Mouse (Mus musculus): ENCODE measurements around the gene Cdc42bpg. TPM values are rescaled to one million over a fixed set of nuclear protein-coding genes. Genes with fewer than 3 reads are reported as not detected.

Cdc42bpg gene
- polyA plus RNA-seq, 1 experiment from 2014 or later = 1.6 TPM

DNA sequence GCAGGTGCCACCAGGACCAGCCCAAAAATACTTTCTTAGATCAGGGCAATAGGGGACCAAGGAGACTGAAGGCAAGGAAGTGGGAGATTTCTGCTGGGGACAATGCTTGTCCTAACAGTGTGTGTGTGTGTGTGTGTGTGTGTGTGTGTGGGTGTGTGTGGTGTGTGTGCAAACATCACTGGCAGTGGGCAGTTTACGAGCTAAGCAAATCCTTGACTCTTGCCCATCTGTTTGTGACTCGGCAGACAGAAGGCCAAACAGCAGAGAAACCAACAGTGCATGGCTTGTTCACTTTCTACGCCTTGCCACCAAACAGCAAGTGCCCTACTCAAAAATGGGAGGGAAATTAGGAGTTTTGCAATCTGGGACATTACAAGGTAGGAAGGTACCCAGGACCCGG, 32.7 kb upstream of the Cdc42bpg start:
- Histone ChIP-seq H3K4me1 (ENCODE audit: control insufficient read depth, insufficient read depth, low read length) (peaks cover 12% of the 10 kb centered on the region), H3K27me3 (replicated peaks; ENCODE audit: control insufficient read depth, insufficient read depth, low read length) (no peaks in the 10 kb centered on the region), H3K36me3 (ENCODE audit: control insufficient read depth, insufficient read depth, low read length) (no peaks in the 10 kb centered on the region), H3K4me3 (ENCODE audit: low read depth, low read length) (no peak overlapping the region), H3K9ac (ENCODE audit: low read depth, low read length) (no peak overlapping the region), H3K9me3 (ENCODE audit: control insufficient read depth, low read length) (no peaks in the 10 kb centered on the region), H3K4me2 (ENCODE audit: low read depth, low read length) (no peak overlapping the region), H3K27ac (replicated peaks; ENCODE audit: low read depth, low read length) (no peak overlapping the region)
- no peak for DNase-seq (ENCODE audit: low spot score)
- ATAC-seq (ENCODE audit: low read depth) = no peak
- 82% methylated on average over 4 of the region's 4 CpGs for WGBS

DNA sequence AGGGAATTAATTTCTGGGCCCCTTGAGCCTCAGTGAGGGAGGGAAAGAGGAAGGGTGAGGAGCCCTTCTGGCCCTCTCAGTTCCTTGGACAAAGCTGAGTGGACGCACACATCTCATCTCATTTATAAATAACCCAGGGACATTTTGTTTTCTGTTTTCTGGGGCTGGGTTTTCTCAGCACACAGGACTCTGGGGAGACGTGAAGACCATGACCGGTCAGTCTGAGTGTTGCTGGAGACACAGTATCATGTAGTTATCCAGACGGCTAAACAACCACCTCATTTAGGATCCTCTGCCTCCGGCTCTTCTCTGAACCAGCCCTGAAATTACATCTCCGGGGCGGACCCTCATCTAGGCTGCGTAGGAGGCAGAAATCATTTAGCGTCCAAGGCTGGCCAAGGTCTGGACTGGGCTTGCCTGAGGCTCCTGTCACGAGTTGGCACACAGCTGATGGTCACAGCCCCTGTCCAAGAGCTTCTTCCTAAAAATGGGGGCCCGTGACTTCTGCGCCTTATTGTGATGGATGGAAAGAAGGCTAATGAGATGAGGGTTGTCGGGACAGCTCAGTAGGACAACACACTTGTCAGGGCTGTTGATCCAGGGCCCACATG, 32.2 kb upstream of the Cdc42bpg start:
- peaks cover 17% of the 10 kb centered on the region for H3K4me1 ChIP-seq (ENCODE audit: control insufficient read depth, insufficient read depth, low read length)
- DNase-seq (ENCODE audit: low spot score) (no peak), ATAC-seq (ENCODE audit: low read depth) (no peak)
- WGBS = 92% methylated on average over 13 of the region's 13 CpGs
- H3K9ac ChIP-seq (ENCODE audit: low read depth, low read length) = no peak overlapping the region
- H3K36me3 ChIP-seq (ENCODE audit: control insufficient read depth, insufficient read depth, low read length) = no peaks in the 10 kb centered on the region
- H3K27me3 ChIP-seq (replicated peaks; ENCODE audit: control insufficient read depth, insufficient read depth, low read length) = no peaks in the 10 kb centered on the region
- no peaks in the 10 kb centered on the region for H3K9me3 ChIP-seq (ENCODE audit: control insufficient read depth, low read length)
- H3K4me2 ChIP-seq (ENCODE audit: low read depth, low read length) = no peak overlapping the region
- H3K27ac ChIP-seq (replicated peaks; ENCODE audit: low read depth, low read length) = no peak overlapping the region
- no peak overlapping the region for H3K4me3 ChIP-seq (ENCODE audit: low read depth, low read length)

DNA sequence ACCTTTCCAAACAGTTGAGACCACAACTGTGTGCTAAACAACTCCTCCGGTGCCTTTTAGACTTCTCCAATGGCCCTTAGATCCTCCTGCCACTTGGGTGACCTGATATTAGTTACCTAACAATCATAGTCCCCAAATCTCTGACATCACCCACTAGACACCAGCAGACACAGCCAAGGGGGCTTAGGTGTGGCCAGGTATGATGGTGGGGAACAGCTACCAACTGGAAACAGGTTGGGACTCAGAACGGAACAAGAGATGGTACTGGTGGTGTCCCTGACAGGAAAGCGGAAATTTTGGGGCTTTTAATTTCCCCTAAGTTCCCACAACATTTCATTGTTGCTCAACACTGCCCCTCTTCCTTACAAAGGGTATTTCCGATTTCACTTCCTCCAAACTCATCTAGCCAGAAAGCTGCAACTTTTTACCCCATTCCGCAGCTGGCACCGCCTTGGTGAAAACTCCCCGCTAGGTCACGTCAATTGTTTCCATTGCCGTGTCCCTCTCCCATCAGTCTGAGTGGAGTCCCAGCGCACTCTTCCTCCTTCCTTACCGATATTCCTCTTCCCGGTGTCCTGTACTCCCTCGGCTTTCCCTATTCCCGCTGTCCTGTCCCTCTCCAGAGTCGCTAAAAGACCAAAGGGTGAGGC, 30.4 kb upstream of the Cdc42bpg start:
- WGBS = 7% methylated on average over 15 of the region's 15 CpGs
- ATAC-seq (ENCODE audit: low read depth) = no peak; the same call in 1 of the 2 replicates
- peak overlapping the region; percentile 96 for H3K4me2 ChIP-seq (ENCODE audit: low read depth, low read length)
- peaks cover 27% of the 10 kb centered on the region for H3K4me1 ChIP-seq (ENCODE audit: control insufficient read depth, insufficient read depth, low read length)
- peak overlapping the region; percentile 70 for H3K9ac ChIP-seq (ENCODE audit: low read depth, low read length)
- no peaks in the 10 kb centered on the region for H3K27me3 ChIP-seq (replicated peaks; ENCODE audit: control insufficient read depth, insufficient read depth, low read length)
- H3K4me3 ChIP-seq (ENCODE audit: low read depth, low read length) = peak overlapping the region; percentile 92
- H3K27ac ChIP-seq (replicated peaks; ENCODE audit: low read depth, low read length) = peak overlapping the region; percentile 90
- DNase-seq (ENCODE audit: low spot score) = peak; percentile 53
- H3K36me3 ChIP-seq (ENCODE audit: control insufficient read depth, insufficient read depth, low read length) = peaks cover 12% of the 10 kb centered on the region
- no peaks in the 10 kb centered on the region for H3K9me3 ChIP-seq (ENCODE audit: control insufficient read depth, low read length)

DNA sequence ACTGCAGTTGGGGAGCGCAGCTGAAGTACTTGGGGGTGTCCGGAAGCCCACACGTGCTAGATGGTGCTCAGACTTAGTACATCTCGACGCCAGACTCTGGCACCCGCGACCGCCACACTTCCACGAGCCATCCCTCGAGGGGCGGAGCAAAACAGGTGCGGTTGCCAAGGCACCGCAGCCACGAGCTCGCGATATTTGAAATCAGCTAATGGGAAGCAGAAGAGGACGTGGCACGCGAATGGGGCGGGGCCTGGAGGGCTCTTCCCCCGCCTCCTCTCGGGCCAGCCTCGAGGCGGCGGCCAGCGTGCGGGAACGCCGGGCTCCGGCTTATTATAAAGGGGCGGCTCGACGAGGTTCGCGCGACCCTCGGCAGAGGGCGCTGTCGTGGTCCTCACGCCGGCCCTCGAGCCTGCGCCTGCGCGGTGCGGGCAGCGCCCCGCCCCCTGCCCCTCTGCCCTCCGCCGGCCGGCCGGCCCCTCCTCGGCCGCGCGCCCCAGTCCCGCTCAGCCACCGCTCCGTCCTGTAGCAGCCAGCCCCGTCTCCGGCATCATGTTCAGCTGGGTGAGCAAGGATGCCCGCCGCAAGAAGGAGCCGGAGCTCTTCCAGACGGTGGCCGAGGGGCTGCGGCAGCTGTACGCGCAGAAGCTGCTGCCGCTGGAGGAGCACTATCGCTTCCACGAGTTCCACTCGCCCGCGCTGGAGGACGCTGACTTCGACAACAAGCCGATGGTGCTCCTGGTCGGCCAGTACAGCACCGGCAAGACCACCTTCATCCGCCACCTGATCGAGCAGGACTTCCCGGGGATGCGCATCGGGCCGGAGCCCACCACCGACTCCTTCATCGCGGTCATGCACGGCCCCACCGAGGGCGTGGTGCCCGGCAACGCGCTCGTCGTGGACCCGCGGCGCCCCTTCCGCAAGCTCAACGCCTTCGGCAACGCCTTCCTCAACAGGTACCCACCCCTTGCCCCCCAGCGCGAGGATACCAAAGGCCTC, 29.5 kb upstream of the Cdc42bpg start, which contains the start of gene Ehd1:
Gene Ehd1, plus strand, starts transcription at position 300 of the 996 bp plus-strand sequence.
- DNase-seq (ENCODE audit: low spot score) = peak; percentile 99
- no peaks in the 10 kb centered on the region for H3K9me3 ChIP-seq (ENCODE audit: control insufficient read depth, low read length)
- H3K4me2 ChIP-seq (ENCODE audit: low read depth, low read length) = peak within 1 kb of the TSS; percentile 96
- H3K9ac ChIP-seq (ENCODE audit: low read depth, low read length) = peak within 1 kb of the TSS; percentile 87
- peak within 1 kb of the TSS; percentile 92 for H3K4me3 ChIP-seq (ENCODE audit: low read depth, low read length)
- ATAC-seq (ENCODE audit: low read depth) = peak; percentile 93
- peak within 1 kb of the TSS; percentile 90 for H3K27ac ChIP-seq (replicated peaks; ENCODE audit: low read depth, low read length)
- peaks cover 27% of the 10 kb centered on the region for H3K4me1 ChIP-seq (ENCODE audit: control insufficient read depth, insufficient read depth, low read length)
- under 1% methylated on average over 52 of the region's 106 CpGs for WGBS
- peaks cover 21% of the 10 kb centered on the region for H3K36me3 ChIP-seq (ENCODE audit: control insufficient read depth, insufficient read depth, low read length)
- no peaks in the 10 kb centered on the region for H3K27me3 ChIP-seq (replicated peaks; ENCODE audit: control insufficient read depth, insufficient read depth, low read length)

DNA sequence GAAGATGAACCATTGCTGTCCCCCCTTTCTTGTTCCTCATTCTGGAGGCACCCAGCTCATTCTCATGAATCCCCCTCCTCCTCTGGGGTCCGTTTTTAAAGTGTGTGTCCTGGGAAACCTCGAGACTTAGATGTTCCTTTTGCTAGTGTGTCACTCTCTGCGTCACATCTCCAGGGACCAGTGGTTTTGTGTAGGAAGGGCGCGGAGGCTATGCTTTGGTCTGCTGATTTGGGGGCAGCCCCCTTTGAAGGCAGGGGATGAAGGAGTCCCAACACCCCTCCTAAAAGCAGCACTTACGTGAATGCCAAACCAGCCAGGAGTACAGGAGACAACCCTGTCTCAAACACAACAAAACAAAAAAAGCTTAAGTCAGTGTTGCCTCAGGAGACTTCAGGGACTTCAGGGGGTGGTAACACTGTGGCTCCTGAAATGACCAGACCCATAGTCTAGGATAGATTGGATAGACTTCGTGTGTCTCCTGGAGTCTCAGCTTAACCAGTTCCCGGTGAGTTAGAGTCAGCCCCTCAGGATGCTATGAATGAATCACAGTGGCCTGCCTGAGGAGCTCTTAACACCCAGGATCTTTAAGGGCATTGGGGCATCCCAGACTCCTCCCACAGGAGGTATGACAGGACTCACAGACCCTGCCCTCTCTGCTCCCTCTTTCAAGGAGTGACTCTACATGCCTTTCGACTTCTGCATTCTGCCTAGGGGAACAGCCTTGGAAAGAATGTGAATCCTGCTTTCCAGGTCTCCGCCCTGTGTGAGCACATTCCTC, 28.4 kb upstream of the Cdc42bpg start:
- peak; percentile 21 for ATAC-seq (ENCODE audit: low read depth)
- DNase-seq (ENCODE audit: low spot score) = peak; percentile 83
- Histone ChIP-seq H3K4me1 (ENCODE audit: control insufficient read depth, insufficient read depth, low read length) (peaks cover 27% of the 10 kb centered on the region), H3K4me2 (ENCODE audit: low read depth, low read length) (peak overlapping the region; percentile 96), H3K27ac (replicated peaks; ENCODE audit: low read depth, low read length) (peak overlapping the region; percentile 72), H3K9ac (ENCODE audit: low read depth, low read length) (peak overlapping the region; percentile 87), H3K9me3 (ENCODE audit: control insufficient read depth, low read length) (no peaks in the 10 kb centered on the region), H3K4me3 (ENCODE audit: low read depth, low read length) (peak overlapping the region; percentile 92), H3K36me3 (ENCODE audit: control insufficient read depth, insufficient read depth, low read length) (peaks cover 32% of the 10 kb centered on the region), H3K27me3 (replicated peaks; ENCODE audit: control insufficient read depth, insufficient read depth, low read length) (no peaks in the 10 kb centered on the region)
- WGBS = 4% methylated on average over 10 of the region's 10 CpGs

DNA sequence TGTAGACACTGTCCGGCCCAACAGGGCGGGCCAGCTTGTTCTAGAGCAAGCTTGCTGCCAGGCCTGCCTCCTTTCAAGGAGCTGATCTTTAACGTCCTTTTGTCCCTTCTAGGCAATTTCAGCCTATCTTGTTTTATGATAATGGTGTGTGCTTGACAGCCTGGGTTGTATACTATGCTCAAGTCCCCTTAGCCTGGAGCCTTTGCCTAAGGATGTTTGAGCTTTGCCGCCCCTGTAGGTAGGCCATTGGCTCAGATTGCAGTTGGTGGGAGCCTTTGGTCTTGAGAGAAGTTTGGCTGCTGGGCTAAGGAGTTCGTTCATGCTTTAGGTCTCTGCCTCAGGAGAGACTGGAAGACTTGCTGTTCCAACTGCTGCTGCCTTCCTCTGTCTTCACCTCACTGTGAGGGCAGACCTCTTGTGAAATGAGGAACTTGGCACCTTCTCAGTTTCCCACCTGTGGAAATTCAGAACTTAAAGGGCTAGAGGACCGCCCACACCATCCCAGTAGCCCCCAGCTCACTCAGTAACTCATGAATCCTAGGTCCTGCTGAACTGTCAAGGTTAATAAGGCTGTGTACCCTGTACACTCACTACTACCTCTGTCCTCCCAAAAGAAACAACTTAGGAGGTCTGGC, 27.7 kb upstream of the Cdc42bpg start:
- Histone ChIP-seq H3K9me3 (ENCODE audit: control insufficient read depth, low read length) (no peaks in the 10 kb centered on the region), H3K9ac (ENCODE audit: low read depth, low read length) (peak overlapping the region; percentile 87), H3K4me3 (ENCODE audit: low read depth, low read length) (peak overlapping the region; percentile 92), H3K36me3 (ENCODE audit: control insufficient read depth, insufficient read depth, low read length) (peaks cover 38% of the 10 kb centered on the region), H3K4me1 (ENCODE audit: control insufficient read depth, insufficient read depth, low read length) (peaks cover 27% of the 10 kb centered on the region), H3K27me3 (replicated peaks; ENCODE audit: control insufficient read depth, insufficient read depth, low read length) (no peaks in the 10 kb centered on the region), H3K4me2 (ENCODE audit: low read depth, low read length) (peak overlapping the region; percentile 96), H3K27ac (replicated peaks; ENCODE audit: low read depth, low read length) (peak overlapping the region; percentile 57)
- DNase-seq (ENCODE audit: low spot score) (no peak), ATAC-seq (ENCODE audit: low read depth) (no peak)
- 35% methylated on average over 6 of the region's 6 CpGs for WGBS

DNA sequence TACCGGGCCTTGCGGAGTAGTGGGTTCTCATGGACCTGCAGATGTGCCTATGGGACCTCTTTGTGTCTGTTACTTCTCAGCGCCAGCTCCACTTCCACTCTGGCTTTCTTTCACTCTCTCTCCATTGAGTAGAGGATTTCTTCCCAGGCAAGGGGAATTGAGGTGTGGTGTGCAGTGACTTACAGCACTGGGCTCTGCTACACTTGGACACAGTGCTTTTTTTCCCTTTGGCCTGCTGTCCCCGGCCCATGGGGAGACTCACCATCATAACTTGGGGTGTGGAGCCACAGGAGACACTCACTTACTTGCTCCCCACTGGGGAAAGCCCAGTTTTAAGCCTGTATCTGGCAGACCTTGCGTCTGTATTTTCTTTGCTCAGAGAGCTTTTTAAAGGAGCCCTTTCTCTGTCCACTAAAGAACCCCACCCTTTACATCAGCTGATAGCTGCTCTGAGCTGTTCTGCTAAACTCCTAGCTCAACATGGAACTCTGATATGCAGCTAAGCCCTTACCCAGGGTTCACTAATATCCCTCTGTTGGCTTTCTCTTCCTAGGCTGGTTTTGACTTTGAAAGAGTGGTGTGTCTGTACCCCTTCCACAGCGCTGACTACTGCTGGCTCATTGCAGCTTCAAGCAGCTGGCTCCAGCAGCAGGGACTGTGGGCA, 26.6 kb upstream of the Cdc42bpg start:
- H3K4me1 ChIP-seq (ENCODE audit: control insufficient read depth, insufficient read depth, low read length) = peaks cover 27% of the 10 kb centered on the region
- no peaks in the 10 kb centered on the region for H3K9me3 ChIP-seq (ENCODE audit: control insufficient read depth, low read length)
- ATAC-seq (ENCODE audit: low read depth) (no peak), DNase-seq (ENCODE audit: low spot score) (no peak)
- H3K9ac ChIP-seq (ENCODE audit: low read depth, low read length) = peak overlapping the region; percentile 87
- H3K4me2 ChIP-seq (ENCODE audit: low read depth, low read length) = peak overlapping the region; percentile 96
- 92% methylated on average over 6 of the region's 6 CpGs for WGBS
- H3K4me3 ChIP-seq (ENCODE audit: low read depth, low read length) = peak overlapping the region; percentile 92
- peaks cover 48% of the 10 kb centered on the region for H3K36me3 ChIP-seq (ENCODE audit: control insufficient read depth, insufficient read depth, low read length)
- H3K27me3 ChIP-seq (replicated peaks; ENCODE audit: control insufficient read depth, insufficient read depth, low read length) = no peaks in the 10 kb centered on the region
- H3K27ac ChIP-seq (replicated peaks; ENCODE audit: low read depth, low read length) = no peak overlapping the region; the same call in 1 of the 2 replicates

All from embryonic facial prominence, embryonic 14.5 days (tissue).